Mouse (Mus musculus) left cerebral cortex, adult 2 months (tissue): Measurements from ENCODE around the gene Tmc1. TPM values are rescaled to one million over a fixed set of nuclear protein-coding genes. Genes with fewer than 3 reads are reported as not detected.

Source experiments
- DNase-seq, 2 experiments: peaks; one replicate each; pipeline ENCODE4 v3.0.0; 2021 to 2022; ENCODE audit warnings: low spot score in 2 of 2, mixed read lengths in 1 of 2; ENCODE audit errors: extremely low spot score in 1 of 2
- H3K27ac ChIP-seq: fragments of 200-600 bp; 2 replicates; pipeline ENCODE4 v1.8.1; 2022
- H3K4me3 ChIP-seq: fragments of 200-600 bp; 2 replicates; pipeline ENCODE4 v1.8.1; 2022
- CTCF ChIP-seq: fragments of 200-600 bp; IDR thresholded peaks from 2 replicates; pipeline ENCODE4 v1.8.1; 2022; ENCODE audit warnings: antibody characterized with exemption, mild to moderate bottlenecking, moderate library complexity
- intact Hi-C: fragments of 180-260 bp; cut with DNase I; formaldehyde crosslinking; loops from one replicate; pipeline ENCODE4 v1.15.1; 2025
- total RNA-seq, 2 experiments: library from RNA; stranded (reverse); gene quantifications; 2 replicates each; pipeline ENCODE4 v1.2.3; 2021

Gene Tmc1
- total RNA-seq, 2 experiments from 2014 or later: 0.49 to 0.70 TPM

- Histone ChIP-seq H3K27ac (no peak overlapping the region), H3K4me3 (no peak overlapping the region)
- no peak for DNase-seq
- intact Hi-C loops: no loop called here
- no peak for TF ChIP-seq CTCF
Measured at GRCm38 (mm10) chr19:20875881-20876280, 78.1 kb downstream of the Tmc1 start.

- DNase-seq: no peak
- Histone ChIP-seq H3K4me3 (no peak overlapping the region), H3K27ac (no peak overlapping the region)
- TF ChIP-seq CTCF: no peak
- intact Hi-C loops: no loop called here
Measured at GRCm38 (mm10) chr19:20861779-20862178, 92.2 kb downstream of the Tmc1 start.

- H3K27ac ChIP-seq: no peak overlapping the region
- H3K4me3 ChIP-seq: no peak overlapping the region
- no peak for TF ChIP-seq CTCF
- intact Hi-C loops: no loop called here
- no peak for DNase-seq
Measured at GRCm38 (mm10) chr19:20860270-20860669, 93.7 kb downstream of the Tmc1 start.

GRCm38 (mm10) chr19:20857819-20858218 lies 96.2 kb downstream of the Tmc1 start:
- Histone ChIP-seq H3K4me3 (no peak overlapping the region), H3K27ac (no peak overlapping the region)
- TF ChIP-seq CTCF: no peak
- intact Hi-C loops: loop anchor here (10.0 kb wide), 1 partner anchor 517 kb away; no protein-coding TSS in a partner anchor
- no peak for DNase-seq

DNA sequence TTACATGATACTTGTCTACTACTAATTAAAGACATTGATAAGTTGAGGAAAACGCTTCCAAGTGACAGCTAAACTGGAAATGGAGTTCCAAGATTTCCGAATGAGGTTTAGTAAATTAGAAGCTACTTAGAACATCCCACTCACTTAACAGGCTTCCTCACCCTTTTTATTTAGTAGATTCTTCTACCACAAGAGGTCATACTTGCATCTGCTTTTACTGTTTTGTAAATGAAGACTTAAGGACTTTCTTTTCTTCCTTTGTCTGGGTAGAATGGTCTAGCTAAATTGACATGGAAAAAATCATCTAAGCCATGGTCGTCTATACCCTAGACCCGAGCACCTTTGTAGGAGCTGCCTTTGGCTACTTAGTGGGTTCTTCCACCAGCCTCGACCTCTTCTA lies 105.1 kb downstream of the Tmc1 start:
- no peak for DNase-seq
- peak; percentile 48 for TF ChIP-seq CTCF
- intact Hi-C loops: loop anchor here (2.0 kb wide), 1 partner anchor 716 kb away; no protein-coding TSS in a partner anchor
- Histone ChIP-seq H3K4me3 (no peak overlapping the region), H3K27ac (no peak overlapping the region)

- no peak for DNase-seq
- no peak overlapping the region for H3K27ac ChIP-seq
- intact Hi-C loops: loop anchor here (2.0 kb wide), 1 partner anchor 717 kb away; no protein-coding TSS in a partner anchor
- H3K4me3 ChIP-seq: no peak overlapping the region
- TF ChIP-seq CTCF: no peak
Measured at GRCm38 (mm10) chr19:20847476-20848073, 106.4 kb downstream of the Tmc1 start.

- H3K4me3 ChIP-seq: no peak overlapping the region
- TF ChIP-seq CTCF: no peak
- intact Hi-C loops: no loop called here
- no peak for DNase-seq
- no peak overlapping the region for H3K27ac ChIP-seq
Measured at GRCm38 (mm10) chr19:20837422-20837821, 116.6 kb downstream of the Tmc1 start.

DNA sequence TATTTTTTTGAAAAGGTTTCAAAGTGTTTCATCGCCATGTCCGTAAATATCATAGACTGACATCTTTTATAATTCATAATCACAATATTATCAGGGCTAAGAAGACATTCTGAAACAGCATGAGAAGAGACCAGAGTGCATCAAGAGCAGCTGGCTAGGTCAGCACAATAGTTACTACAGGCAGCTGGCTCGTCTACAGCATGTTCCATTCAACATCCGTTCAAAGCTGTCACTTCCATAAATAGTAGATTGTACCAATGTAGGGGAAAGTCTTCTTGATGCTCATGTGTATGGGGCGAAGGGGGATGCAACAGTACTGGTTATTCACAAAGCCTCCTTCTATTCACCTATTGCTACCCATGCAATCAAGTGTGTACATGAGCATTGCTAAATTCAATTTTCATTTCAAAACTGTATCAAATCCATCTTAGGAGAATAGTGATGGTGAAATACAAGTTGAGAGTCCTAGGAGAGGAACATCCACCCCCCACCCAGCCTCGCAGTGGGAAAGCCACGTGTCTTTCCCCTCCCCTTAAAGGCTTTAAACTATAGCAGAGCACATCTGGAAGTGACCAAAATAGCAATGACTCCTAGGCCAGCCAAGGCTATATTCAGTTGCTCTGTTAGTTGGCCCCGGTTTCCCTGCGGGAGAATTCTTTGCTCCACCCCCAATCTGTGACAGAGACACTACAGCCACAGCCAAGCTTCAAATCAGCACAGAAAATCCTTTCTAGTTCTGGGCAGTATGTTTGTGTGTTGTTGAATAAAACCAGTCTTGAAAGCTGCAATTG lies 117.8 kb downstream of the Tmc1 start:
- intact Hi-C loops: no loop called here
- TF ChIP-seq CTCF: no peak
- DNase-seq: no peak
- Histone ChIP-seq H3K4me3 (no peak overlapping the region), H3K27ac (no peak overlapping the region)

- intact Hi-C loops: no loop called here
- H3K27ac ChIP-seq: no peak overlapping the region
- TF ChIP-seq CTCF: no peak
- H3K4me3 ChIP-seq: no peak overlapping the region
- DNase-seq: no peak
Measured at GRCm38 (mm10) chr19:20834895-20835294, 119.1 kb downstream of the Tmc1 start.

- intact Hi-C loops: loop anchor here (5.0 kb wide), 2 partner anchors 948 to 1503 kb away; no protein-coding TSS in a partner anchor
- no peak for TF ChIP-seq CTCF
Measured at GRCm38 (mm10) chr19:20799460-20799859, 154.5 kb downstream of the Tmc1 start.

DNA sequence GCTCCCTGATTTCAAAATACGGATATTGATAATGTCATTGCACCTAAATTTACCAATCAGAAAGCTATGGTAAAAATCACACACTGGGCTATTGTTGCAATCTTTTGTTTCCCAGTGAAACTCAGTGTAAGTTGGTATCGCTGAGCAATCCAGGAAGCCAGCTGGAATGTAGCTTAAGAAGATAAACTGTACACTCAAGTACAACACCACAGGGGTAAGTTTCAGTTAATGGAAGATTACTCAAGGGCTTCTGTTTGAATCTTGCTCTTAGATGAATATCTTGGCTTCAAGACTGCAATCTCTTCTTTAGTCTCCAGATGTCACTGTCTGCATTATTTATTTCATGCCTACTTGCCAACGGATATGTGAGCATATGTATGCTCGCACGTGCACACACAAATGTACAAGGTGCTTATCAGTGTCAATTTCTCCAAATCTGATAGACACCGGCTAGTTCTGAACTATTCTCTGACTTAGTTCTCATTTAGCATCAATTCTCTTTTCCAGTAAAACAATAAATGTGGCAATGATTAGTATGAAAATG lies 156.4 kb downstream of the Tmc1 start:
- TF ChIP-seq CTCF: peak; percentile 70
- Histone ChIP-seq H3K4me3 (no peak overlapping the region), H3K27ac (no peak overlapping the region)
- intact Hi-C loops: loop anchor here (2.0 to 5.0 kb wide), 4 partner anchors 573 to 1505 kb away; no protein-coding TSS in a partner anchor
- no peak for DNase-seq

More at GRCm38 (mm10) chr19:20799460-20799859, 154.5 kb downstream of the Tmc1 start:
- H3K4me3 ChIP-seq: no peak overlapping the region
- no peak for DNase-seq
- H3K27ac ChIP-seq: no peak overlapping the region

DNA sequence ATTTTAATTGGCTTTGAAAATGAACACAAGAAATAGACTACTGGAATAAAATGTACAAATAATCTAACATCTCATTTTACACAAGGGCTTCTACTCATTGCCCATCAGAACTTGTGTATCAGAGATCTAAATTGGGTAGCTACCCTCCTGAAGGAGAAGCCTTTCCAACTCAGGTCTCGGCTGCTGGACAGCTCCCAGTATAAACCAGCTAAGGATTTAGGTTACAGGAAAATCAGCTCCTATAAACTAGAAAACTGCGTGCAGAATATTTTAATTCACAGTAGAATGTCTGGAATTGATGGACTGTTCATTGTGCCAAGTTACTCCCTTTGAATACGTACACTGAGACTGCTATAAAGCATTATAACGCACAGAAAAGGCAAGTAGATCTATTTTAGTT lies 158.0 kb downstream of the Tmc1 start:
- DNase-seq: no peak
- no peak for TF ChIP-seq CTCF
- intact Hi-C loops: loop anchor here (2.0 to 5.0 kb wide), 4 partner anchors 575 to 1506 kb away; no protein-coding TSS in a partner anchor
- H3K4me3 ChIP-seq: no peak overlapping the region
- no peak overlapping the region for H3K27ac ChIP-seq
